Mouse (Mus musculus) G1E (cell line): Measurements from ENCODE around the gene Gm42674.

Source experiments
- CTCF ChIP-seq: IDR thresholded peaks from 2 replicates; pipeline ENCODE4 v1.5.1; 2012; ENCODE audit warnings: low read depth, low read length, inconsistent platforms, mixed read lengths
- GATA1 ChIP-seq: IDR thresholded peaks from 2 replicates; pipeline ENCODE4 v1.6.1; 2012; ENCODE audit warnings: borderline replicate concordance, low read length, inconsistent platforms, mixed read lengths
- GATA2 ChIP-seq: IDR thresholded peaks from 2 replicates; pipeline ENCODE4 v1.6.1; 2012; ENCODE audit warnings: low read depth, low read length, inconsistent platforms, borderline replicate concordance
- TAL1 ChIP-seq: conservative IDR thresholded peaks from 2 replicates; pipeline ENCODE4 v1.6.1; 2012; ENCODE audit warnings: low read depth, low read length, inconsistent platforms, mixed read lengths

DNA sequence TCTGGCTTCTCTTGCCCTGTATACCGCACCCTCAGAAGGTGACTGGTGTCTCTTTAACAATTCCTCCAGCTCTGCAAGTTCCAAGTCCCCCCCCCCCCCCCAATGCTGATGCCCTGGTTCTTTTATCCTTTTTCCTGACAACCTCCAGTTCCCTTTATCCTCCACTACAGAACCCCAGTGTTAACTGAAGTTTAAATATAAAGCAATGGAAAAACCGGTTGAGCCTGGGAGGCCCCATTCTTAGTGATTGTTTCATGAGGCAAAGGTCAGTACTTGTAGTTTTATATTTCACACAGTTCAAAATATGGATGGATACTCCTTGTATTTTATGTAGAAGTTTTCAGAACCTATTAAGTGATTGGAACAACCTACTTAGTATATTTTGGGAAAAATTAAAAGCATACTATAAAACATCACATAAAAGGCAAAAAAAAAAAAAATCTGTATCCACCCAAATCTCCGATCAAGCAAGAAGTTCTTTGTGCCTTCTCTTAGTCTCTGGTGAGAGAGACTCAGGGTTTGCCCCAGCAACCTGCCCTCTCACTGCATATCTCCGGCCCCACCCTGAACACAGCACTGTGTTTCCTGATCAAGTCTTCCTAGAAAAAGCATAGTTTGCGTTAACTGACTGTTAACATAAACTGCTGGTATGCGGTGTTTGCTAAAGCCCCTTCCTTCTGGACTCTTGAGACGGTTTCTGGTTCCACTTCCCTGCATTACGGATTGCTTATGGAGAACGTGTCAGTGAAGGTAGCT is 24.7 kb downstream of the Gm42674 start:
- TF ChIP-seq GATA1 (no peak), CTCF (no peak), TAL1 (no peak), GATA2 (no peak)
